Mouse (Mus musculus) hindbrain, postnatal 0 days (tissue): ENCODE measurements at regions not wholly inside any gene's neighbourhood (a gene's known extent, or its start where the extent isn't known, plus 50 kb on each side); places are given as distances from the start of the nearest gene placed in this dataset.

ENCODE experiments used
- ATAC-seq: fragments of 200-750 bp; cut with Nextera tagmentation; 2 replicates; pipeline ENCODE4 v1.8.0; 2017; ENCODE audit warnings: mild to moderate bottlenecking, moderate TSS enrichment, moderate library complexity
- DNase-seq: peaks from one replicate; pipeline ENCODE4 v3.0.0-alpha.2; 2015; ENCODE audit warnings: low spot score
- H3K27ac ChIP-seq: fragments of 300-500 bp; sonication (generic); 2 replicates; pipeline ENCODE4 v1.5.1; 2014; ENCODE audit warnings: mild to moderate bottlenecking
- H3K27me3 ChIP-seq: fragments of 300-500 bp; sonication (generic); 2 replicates; pipeline ENCODE4 v1.6.1; 2014; ENCODE audit warnings: low read length, mixed read lengths; ENCODE audit not compliant: insufficient read depth
- H3K36me3 ChIP-seq: fragments of 300-500 bp; sonication (generic); 2 replicates; pipeline ENCODE4 v1.6.1; 2014; ENCODE audit warnings: low read length, mixed read lengths; ENCODE audit not compliant: insufficient read depth
- H3K4me1 ChIP-seq: fragments of 300-500 bp; sonication (generic); 2 replicates; pipeline ENCODE4 v1.6.1; 2014; ENCODE audit warnings: antibody characterized with exemption, low read length, mixed read lengths; ENCODE audit not compliant: insufficient read depth
- H3K4me2 ChIP-seq: fragments of 300-500 bp; sonication (generic); 2 replicates; pipeline ENCODE4 v1.6.1; 2014; ENCODE audit warnings: low read depth, mild to moderate bottlenecking, low read length, moderate library complexity, mixed read lengths
- H3K4me3 ChIP-seq: fragments of 300-500 bp; sonication (generic); 2 replicates; pipeline ENCODE4 v1.5.1; 2014; ENCODE audit warnings: low read length
- H3K9ac ChIP-seq: fragments of 300-500 bp; sonication (generic); replicated peaks from 2 replicates; pipeline ENCODE4 v1.6.1; 2014; ENCODE audit warnings: mild to moderate bottlenecking, low read length, moderate library complexity, mixed read lengths
- H3K9me3 ChIP-seq: fragments of 300-500 bp; sonication (generic); 2 replicates; pipeline ENCODE4 v1.6.1; 2016; ENCODE audit warnings: low read length, mixed read lengths
- CTCF ChIP-seq: IDR thresholded peaks from 2 replicates; pipeline ENCODE4 v1.5.1; 2016; ENCODE audit warnings: antibody characterized with exemption, control low read depth, low read depth
- WGBS: fragments of 180-500 bp; shearing (Covaris S2); extraction: QIAGEN DNeasy Blood & Tissue Kit; methylation state at CpG from one replicate; pipeline ENCODE4 v1.1.7; 2014; 5-methylcytosine and 5-hydroxymethylcytosine counted together

DNA sequence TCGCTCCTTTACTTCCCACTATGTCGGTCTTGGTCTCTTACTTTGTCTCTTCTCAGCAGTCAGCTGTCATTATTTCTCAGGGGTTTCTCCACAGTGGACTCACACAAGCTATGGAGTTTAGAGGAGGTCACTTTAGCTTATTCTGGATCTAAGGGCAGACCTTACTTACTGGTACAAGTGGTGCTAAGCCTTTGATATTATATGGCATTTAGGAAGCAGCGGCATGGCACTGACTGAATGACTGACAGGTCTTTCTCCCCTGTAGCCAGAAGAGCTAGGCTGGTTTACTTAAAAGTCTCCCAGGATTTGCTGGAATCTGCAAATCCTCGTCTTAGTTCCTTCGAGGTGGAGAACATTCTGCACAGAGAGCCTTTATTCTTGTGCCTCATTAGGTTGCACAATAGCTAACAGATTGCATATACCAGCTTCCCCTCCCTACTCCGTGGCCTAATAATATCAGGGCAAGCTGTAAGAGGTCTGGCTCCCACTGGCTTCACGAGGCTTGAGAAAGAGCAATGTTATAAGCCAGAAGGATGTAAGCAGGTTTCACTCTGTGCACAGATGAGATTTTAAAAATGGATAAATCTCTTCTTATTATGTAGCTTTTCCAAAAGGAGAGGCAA lies 214.1 kb upstream of the 4930583I09Rik start:
- Histone ChIP-seq H3K27ac (0 out of 2 replicates have a peak overlapping the region, but pooled peaks have one; percentile 12), H3K9me3 (no peaks in the 10 kb centered on the region), H3K4me1 (no peaks in the 10 kb centered on the region), H3K4me3 (no peak overlapping the region), H3K27me3 (no peaks in the 10 kb centered on the region), H3K9ac (no peak overlapping the region), H3K4me2 (no peak overlapping the region), H3K36me3 (no peaks in the 10 kb centered on the region)
- ATAC-seq (no peak), DNase-seq (peak; percentile 6)
- TF ChIP-seq CTCF: no peak
- 39% methylated on average over 7 of the region's 7 CpGs for WGBS

DNA sequence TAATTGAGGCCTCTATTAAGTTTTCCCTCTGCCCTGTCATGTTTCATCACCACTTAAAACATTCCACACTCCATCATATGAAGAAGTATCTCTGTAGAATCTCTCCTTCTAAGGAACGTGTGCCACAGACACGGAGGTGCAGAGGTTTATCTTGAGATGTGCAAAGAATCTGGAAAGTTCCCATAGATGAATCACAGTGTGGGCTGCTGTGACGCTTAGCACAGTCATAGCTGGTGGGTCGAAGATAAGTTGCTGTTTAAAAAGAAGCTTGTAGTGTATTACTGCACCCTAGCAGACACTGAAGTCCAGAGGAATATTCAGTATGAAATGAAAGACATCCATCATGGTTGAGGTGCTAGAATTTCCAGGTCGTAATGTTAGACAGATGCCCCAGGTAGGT lies 179.9 kb upstream of the 4930583I09Rik start:
- no peak overlapping the region for H3K9ac ChIP-seq
- no peak overlapping the region for H3K4me2 ChIP-seq
- 90% methylated on average over 5 of the region's 5 CpGs for WGBS
- no peak overlapping the region for H3K27ac ChIP-seq
- no peak for TF ChIP-seq CTCF
- ATAC-seq: no peak
- H3K4me3 ChIP-seq: no peak overlapping the region
- H3K4me1 ChIP-seq: no peaks in the 10 kb centered on the region
- no peak for DNase-seq
- H3K36me3 ChIP-seq: no peaks in the 10 kb centered on the region
- no peaks in the 10 kb centered on the region for H3K27me3 ChIP-seq
- no peaks in the 10 kb centered on the region for H3K9me3 ChIP-seq

DNA sequence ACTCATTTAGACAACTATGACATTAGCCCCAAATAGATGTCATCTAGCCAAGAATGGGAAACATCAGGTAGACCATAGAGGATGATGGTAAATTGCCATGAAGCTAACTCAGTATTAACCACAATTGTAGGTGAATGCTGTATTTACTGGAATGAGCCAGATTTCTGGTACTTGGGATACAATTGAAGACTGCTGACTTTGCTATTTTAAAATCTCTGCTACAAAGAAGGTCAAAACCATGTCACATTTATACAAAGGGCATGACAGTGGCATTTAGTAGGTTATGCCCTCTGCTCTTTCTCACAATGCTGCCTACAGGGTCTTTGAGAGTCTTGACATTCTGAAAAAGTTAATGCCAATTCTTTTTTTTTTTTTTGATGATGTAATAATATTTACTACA lies 178.8 kb upstream of the 4930583I09Rik start:
- Histone ChIP-seq H3K9me3 (no peaks in the 10 kb centered on the region), H3K4me1 (no peaks in the 10 kb centered on the region), H3K36me3 (no peaks in the 10 kb centered on the region), H3K27me3 (no peaks in the 10 kb centered on the region), H3K9ac (no peak overlapping the region), H3K4me2 (no peak overlapping the region), H3K27ac (no peak overlapping the region), H3K4me3 (no peak overlapping the region)
- ATAC-seq: no peak
- no peak for DNase-seq
- no peak for TF ChIP-seq CTCF

DNA sequence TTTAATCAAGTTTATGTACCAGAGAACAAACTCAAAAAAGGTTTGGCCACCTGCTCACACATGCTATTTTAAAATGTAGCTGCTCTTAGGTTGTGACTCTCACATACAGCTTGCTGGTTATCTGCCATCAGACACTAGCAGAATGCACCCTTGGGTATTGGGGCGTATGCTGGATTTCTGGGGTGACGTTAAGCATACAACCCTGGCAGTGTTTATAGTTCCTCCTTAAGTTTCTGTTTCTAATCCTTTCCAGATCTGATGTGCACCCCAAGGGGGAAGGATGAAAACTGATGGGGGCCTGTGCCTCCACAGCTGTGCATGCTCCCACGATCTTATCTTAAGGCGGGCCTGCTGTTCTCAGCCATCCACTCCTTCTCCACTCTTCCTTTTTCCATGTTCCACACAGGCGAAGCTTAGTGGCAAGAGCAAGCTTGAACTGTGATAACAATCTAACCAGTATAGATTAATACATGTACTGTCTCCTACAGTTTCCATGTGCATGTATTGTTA lies 164.8 kb upstream of the 4930583I09Rik start:
- TF ChIP-seq CTCF: no peak
- 74% methylated on average over 5 of the region's 5 CpGs for WGBS
- Histone ChIP-seq H3K36me3 (no peaks in the 10 kb centered on the region), H3K9me3 (no peaks in the 10 kb centered on the region), H3K9ac (no peak overlapping the region), H3K4me2 (no peak overlapping the region), H3K27me3 (no peaks in the 10 kb centered on the region), H3K4me1 (no peaks in the 10 kb centered on the region), H3K4me3 (no peak overlapping the region), H3K27ac (no peak overlapping the region)
- no peak for DNase-seq
- no peak for ATAC-seq

DNA sequence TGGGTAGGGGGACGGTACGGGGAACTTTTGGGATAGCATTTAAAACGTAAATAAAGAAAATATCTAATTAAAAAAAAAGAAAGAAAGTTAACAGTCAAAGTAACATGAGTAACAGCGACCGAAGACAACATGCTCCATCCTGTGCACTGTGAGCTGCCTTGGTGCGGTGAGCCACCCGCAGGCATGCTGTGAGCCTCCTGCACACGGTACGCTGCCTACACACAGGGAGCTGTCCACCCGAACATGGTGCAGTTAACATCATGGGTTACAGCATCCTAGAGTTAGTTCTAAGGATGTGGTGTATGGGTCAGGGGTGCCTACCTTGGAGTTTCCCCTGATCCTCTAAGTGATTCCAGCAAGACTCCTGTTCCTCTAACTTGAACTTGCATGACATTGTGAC lies 158.6 kb upstream of the 4930583I09Rik start:
- H3K9ac ChIP-seq: no peak overlapping the region
- no peak for ATAC-seq
- H3K4me1 ChIP-seq: no peaks in the 10 kb centered on the region
- DNase-seq: no peak
- H3K4me3 ChIP-seq: no peak overlapping the region
- no peak overlapping the region for H3K27ac ChIP-seq
- no peaks in the 10 kb centered on the region for H3K9me3 ChIP-seq
- H3K27me3 ChIP-seq: no peaks in the 10 kb centered on the region
- H3K4me2 ChIP-seq: no peak overlapping the region
- 95% methylated on average over 10 of the region's 10 CpGs for WGBS
- H3K36me3 ChIP-seq: no peaks in the 10 kb centered on the region
- TF ChIP-seq CTCF: no peak

DNA sequence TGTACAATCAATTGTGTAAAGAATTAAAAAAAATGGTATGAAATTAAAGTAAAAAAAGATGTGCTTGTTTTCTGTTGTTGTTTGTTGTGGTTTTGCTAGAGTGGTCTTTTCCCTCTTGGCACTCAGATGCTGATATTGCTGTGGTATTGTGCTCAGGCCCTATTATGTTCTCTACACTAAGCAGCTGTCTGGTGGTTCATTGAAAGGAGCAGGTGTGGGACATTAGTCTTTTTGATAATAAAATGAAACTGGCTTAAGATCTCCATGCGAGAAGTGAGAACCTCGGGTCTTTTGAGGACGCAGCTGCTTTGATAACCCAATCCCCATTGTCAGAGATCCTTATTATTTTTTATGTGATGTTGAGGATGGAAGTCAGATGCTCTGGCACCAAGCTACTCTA lies 155.4 kb upstream of the 4930583I09Rik start:
- DNase-seq (no peak), ATAC-seq (no peak)
- Histone ChIP-seq H3K27ac (no peak overlapping the region), H3K9me3 (no peaks in the 10 kb centered on the region), H3K27me3 (no peaks in the 10 kb centered on the region), H3K4me3 (no peak overlapping the region), H3K4me1 (no peaks in the 10 kb centered on the region), H3K9ac (no peak overlapping the region), H3K36me3 (no peaks in the 10 kb centered on the region), H3K4me2 (no peak overlapping the region)
- WGBS: 60% methylated on average over 3 of the region's 3 CpGs
- no peak for TF ChIP-seq CTCF

DNA sequence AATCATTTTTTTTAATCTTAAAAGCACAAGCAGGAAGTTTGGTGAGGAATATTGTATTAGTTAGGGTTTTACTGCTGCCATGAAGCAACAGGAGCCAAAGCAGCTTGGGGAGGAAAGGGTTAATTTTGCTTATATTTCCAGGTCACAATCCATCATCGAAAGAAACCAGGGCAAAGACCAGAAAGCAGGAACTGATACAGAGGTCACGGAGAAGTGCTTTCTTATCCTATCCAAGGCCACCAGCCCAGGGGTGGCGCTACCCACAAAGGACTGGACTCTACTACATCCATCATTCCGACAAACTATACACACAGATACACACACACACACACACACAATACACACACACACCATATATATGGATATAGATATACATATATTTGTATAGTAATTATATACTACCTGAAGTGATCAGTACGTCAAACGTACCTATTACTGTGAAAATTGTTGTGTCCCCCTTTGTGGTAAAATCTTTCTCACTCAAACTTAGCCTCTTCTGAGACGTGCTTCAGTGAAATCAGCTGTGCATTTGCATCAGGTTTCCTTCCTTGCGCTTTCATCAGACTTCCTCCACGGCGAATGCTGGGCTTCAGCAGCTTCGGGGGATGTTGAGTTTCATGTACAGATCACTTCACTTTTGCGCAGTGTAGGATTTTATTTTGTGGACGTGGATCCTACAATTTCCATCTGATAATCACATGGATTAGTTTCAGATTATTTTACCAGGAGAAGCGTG lies 148.6 kb upstream of the 4930583I09Rik start:
- no peak for ATAC-seq
- no peaks in the 10 kb centered on the region for H3K36me3 ChIP-seq
- WGBS: 81% methylated on average over 14 of the region's 14 CpGs

More for the DNA sequence above, 148.6 kb upstream of the 4930583I09Rik start:
- no peak for DNase-seq
- no peak for TF ChIP-seq CTCF
- no peak overlapping the region for H3K4me3 ChIP-seq
- no peak overlapping the region for H3K4me2 ChIP-seq
- no peaks in the 10 kb centered on the region for H3K9me3 ChIP-seq
- H3K27ac ChIP-seq: no peak overlapping the region
- H3K9ac ChIP-seq: no peak overlapping the region
- H3K4me1 ChIP-seq: no peaks in the 10 kb centered on the region
- H3K27me3 ChIP-seq: no peaks in the 10 kb centered on the region
